Mouse (Mus musculus): Measurements from ENCODE around the gene Tlr12. TPM values are rescaled to one million over a fixed set of nuclear protein-coding genes. Genes with fewer than 3 reads are reported as not detected.
A peak's percentile ranks its signal among the peaks of the same experiment; 100 is the strongest.

Gene Tlr12
- polyA plus RNA-seq, 1 experiment: 16.1 TPM

- WGBS: 46% methylated on average over 23 of the region's 23 CpGs
- TF ChIP-seq CTCF (conservative IDR thresholded peaks at IDR 0.05; ENCODE audit: insufficient read depth, insufficient read length, low read depth, low read length): no peak
- TF ChIP-seq POLR2A (IDR thresholded peaks at IDR 0.05; ENCODE audit: low read depth, low read length): no peak
- peaks cover 4% of the 10 kb centered on the region for H3K4me1 ChIP-seq (ENCODE audit: control insufficient read depth, insufficient read depth, low read length)
- H3K27me3 ChIP-seq (replicated peaks; ENCODE audit: control insufficient read depth, insufficient read depth, low read length): no peaks in the 10 kb centered on the region
- H3K36me3 ChIP-seq (ENCODE audit: control insufficient read depth, insufficient read depth, low read length): no peaks in the 10 kb centered on the region
- no peak overlapping the region for H3K27ac ChIP-seq (ENCODE audit: insufficient read depth, low read depth, low read length)
- H3K4me3 ChIP-seq (ENCODE audit: insufficient read depth, low read depth, low read length): no peak overlapping the region
- no peak for DNase-seq
Observed at GRCm38 (mm10) chr4:128641766-128642717, 23.6 kb upstream of the Tlr12 start.

DNA sequence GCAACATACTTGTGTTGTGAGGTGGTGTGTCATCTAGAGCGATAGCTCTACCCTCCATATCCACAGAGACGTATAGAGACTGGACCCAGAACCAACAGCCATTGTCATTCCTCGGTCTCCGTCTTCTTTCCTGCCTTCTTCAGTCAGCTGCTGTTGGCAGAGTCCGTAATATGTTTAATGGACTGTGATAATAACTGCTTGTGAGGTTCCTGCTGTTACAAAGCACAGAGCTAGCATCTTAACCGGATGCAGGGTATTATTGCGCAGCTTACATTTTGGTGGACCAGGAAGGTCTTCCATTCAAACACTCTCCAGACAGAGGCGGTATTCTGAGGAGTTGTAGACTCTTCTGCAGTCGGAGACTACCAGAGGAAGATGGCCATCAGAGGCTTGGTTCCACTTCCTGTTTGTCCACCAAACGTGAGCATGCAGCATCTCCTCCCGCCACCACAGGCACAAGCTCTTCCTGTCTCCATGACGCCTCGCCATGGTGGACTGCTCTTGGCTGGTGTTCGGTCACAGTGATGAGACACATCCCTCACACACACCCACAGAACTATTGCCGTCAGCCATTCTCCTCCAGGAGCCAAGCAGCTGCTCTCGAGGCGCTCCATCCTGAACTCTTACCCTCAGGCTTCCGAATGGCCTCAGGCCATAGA, 20.0 kb upstream of the Tlr12 start:
- H3K36me3 ChIP-seq (ENCODE audit: control insufficient read depth, insufficient read depth, low read length): no peaks in the 10 kb centered on the region
- TF ChIP-seq POLR2A (IDR thresholded peaks at IDR 0.05; ENCODE audit: low read depth, low read length): no peak
- TF ChIP-seq CTCF (conservative IDR thresholded peaks at IDR 0.05; ENCODE audit: insufficient read depth, insufficient read length, low read depth, low read length): no peak
- H3K27ac ChIP-seq (ENCODE audit: insufficient read depth, low read depth, low read length): no peak overlapping the region
- no peak for DNase-seq
- peaks cover 22% of the 10 kb centered on the region for H3K4me1 ChIP-seq (ENCODE audit: control insufficient read depth, insufficient read depth, low read length)
- H3K4me3 ChIP-seq (ENCODE audit: insufficient read depth, low read depth, low read length): no peak overlapping the region
- WGBS: 83% methylated on average over 18 of the region's 18 CpGs
- H3K27me3 ChIP-seq (replicated peaks; ENCODE audit: control insufficient read depth, insufficient read depth, low read length): no peaks in the 10 kb centered on the region

- H3K36me3 ChIP-seq (ENCODE audit: control insufficient read depth, insufficient read depth, low read length): no peaks in the 10 kb centered on the region
- H3K27me3 ChIP-seq (replicated peaks; ENCODE audit: control insufficient read depth, insufficient read depth, low read length): no peaks in the 10 kb centered on the region
- H3K4me3 ChIP-seq (ENCODE audit: insufficient read depth, low read depth, low read length): no peak overlapping the region
- 43% methylated on average over 11 of the region's 11 CpGs for WGBS
- DNase-seq: peak; percentile 10
- TF ChIP-seq CTCF (conservative IDR thresholded peaks at IDR 0.05; ENCODE audit: insufficient read depth, insufficient read length, low read depth, low read length) (no peak), POLR2A (IDR thresholded peaks at IDR 0.05; ENCODE audit: low read depth, low read length) (no peak)
- peaks cover 22% of the 10 kb centered on the region for H3K4me1 ChIP-seq (ENCODE audit: control insufficient read depth, insufficient read depth, low read length)
- no peak overlapping the region for H3K27ac ChIP-seq (ENCODE audit: insufficient read depth, low read depth, low read length)
Observed at GRCm38 (mm10) chr4:128637250-128637649, 18.8 kb upstream of the Tlr12 start.

DNA sequence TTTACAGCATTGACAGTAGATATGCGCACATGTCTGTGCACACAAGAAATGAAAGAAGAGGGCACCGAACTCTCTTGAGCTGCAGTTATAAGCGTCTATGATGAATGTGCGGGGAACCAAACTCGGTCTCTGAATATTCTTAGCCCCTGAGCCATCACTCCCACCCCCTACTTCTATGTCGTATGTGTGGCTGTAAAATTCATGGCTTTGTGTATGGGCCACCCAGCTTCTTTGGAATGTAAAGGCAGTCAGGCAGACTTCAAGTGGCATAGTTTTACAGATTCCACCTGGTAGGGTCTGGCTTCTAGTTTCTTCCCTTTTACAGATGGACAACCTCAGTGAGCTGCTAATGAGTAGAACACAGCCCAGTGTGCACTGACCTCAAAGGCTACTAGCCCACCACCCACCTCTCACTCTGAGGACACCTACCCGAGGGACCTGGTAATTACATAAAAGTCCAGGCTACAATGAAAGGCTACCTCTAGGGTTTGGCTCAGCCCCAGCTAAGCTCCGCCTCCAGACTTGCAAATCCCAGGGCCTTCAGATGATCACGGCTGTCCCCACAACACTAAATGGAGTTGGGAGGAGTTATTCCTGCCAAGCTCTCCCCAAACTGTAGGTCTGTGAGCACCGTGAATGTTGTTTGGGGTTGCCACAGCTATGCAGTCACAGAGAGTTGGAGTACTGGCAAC, 17.6 kb upstream of the Tlr12 start:
- TF ChIP-seq CTCF (conservative IDR thresholded peaks at IDR 0.05; ENCODE audit: insufficient read depth, insufficient read length, low read depth, low read length) (no peak), POLR2A (IDR thresholded peaks at IDR 0.05; ENCODE audit: low read depth, low read length) (no peak)
- 39% methylated on average over 10 of the region's 10 CpGs for WGBS
- H3K4me3 ChIP-seq (ENCODE audit: insufficient read depth, low read depth, low read length): no peak overlapping the region
- peaks cover 22% of the 10 kb centered on the region for H3K4me1 ChIP-seq (ENCODE audit: control insufficient read depth, insufficient read depth, low read length)
- peak overlapping the region; percentile 94 for H3K27ac ChIP-seq (ENCODE audit: insufficient read depth, low read depth, low read length)
- H3K27me3 ChIP-seq (replicated peaks; ENCODE audit: control insufficient read depth, insufficient read depth, low read length): no peaks in the 10 kb centered on the region
- DNase-seq: peak; percentile 80
- H3K36me3 ChIP-seq (ENCODE audit: control insufficient read depth, insufficient read depth, low read length): no peaks in the 10 kb centered on the region

DNA sequence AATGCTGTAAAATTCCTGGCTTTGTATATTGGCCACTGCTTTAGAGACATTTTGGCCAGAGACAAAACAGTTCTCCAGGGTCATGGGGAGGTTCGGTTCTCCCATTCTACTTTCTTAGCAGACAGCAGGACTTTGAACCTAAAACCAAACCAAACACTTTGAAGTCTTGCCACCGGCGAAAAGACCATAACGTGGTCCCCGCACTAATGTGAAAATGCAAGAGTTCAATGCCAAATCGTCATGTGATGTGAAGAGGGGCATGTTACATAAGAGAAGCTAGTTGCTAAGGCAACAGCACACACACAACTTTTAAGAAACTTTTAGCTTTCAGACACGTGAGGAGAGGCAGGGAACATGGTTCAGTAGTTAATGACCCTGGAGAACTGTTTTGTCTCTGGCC, 17.0 kb upstream of the Tlr12 start:
- 22% methylated on average over 7 of the region's 7 CpGs for WGBS
- Histone ChIP-seq H3K36me3 (ENCODE audit: control insufficient read depth, insufficient read depth, low read length) (no peaks in the 10 kb centered on the region), H3K27me3 (replicated peaks; ENCODE audit: control insufficient read depth, insufficient read depth, low read length) (no peaks in the 10 kb centered on the region), H3K4me1 (ENCODE audit: control insufficient read depth, insufficient read depth, low read length) (peaks cover 22% of the 10 kb centered on the region), H3K4me3 (ENCODE audit: insufficient read depth, low read depth, low read length) (no peak overlapping the region), H3K27ac (ENCODE audit: insufficient read depth, low read depth, low read length) (peak overlapping the region; percentile 94)
- TF ChIP-seq POLR2A (IDR thresholded peaks at IDR 0.05; ENCODE audit: low read depth, low read length): no peak
- TF ChIP-seq CTCF (conservative IDR thresholded peaks at IDR 0.05; ENCODE audit: insufficient read depth, insufficient read length, low read depth, low read length): no peak
- DNase-seq: peak; percentile 93

DNA sequence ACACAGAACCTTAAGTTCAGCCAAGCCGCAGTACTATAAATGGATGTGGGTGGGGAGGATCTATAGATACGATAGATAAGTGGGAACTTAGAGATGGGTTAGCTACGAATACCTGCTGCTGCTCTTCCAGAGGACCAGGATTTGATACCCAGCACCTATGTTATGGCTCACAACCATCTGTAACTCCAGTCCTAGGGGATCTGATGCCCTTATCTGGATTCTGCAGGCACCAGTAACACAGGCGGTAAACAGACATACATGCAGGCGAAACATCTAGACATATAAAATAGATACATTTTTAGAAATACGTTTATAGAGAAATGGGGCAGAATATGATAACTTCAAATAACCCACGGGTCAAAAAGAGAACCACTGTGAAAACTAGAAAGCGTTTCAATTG, 2.7 kb upstream of the Tlr12 start:
- H3K4me3 ChIP-seq (ENCODE audit: insufficient read depth, low read depth, low read length): no peak overlapping the region
- no peak for DNase-seq
- no peaks in the 10 kb centered on the region for H3K36me3 ChIP-seq (ENCODE audit: control insufficient read depth, insufficient read depth, low read length)
- peaks cover 15% of the 10 kb centered on the region for H3K4me1 ChIP-seq (ENCODE audit: control insufficient read depth, insufficient read depth, low read length)
- H3K27me3 ChIP-seq (replicated peaks; ENCODE audit: control insufficient read depth, insufficient read depth, low read length): no peaks in the 10 kb centered on the region
- no peak for TF ChIP-seq CTCF (conservative IDR thresholded peaks at IDR 0.05; ENCODE audit: insufficient read depth, insufficient read length, low read depth, low read length)
- no peak for TF ChIP-seq POLR2A (IDR thresholded peaks at IDR 0.05; ENCODE audit: low read depth, low read length)
- WGBS: 95% methylated on average over 8 of the region's 8 CpGs
- no peak overlapping the region for H3K27ac ChIP-seq (ENCODE audit: insufficient read depth, low read depth, low read length)
